In genomic region chr5:23511456-23511855, GRCm38 (mm10) we compare ENCODE assay signal across 25 mouse cellular contexts.
"Had no signal": no experiment of that assay in that cellular context is flagged by ENCODE, and none has a peak within 500 bp of the region (broad histone marks: within the 10 kb centered on the region; RNA-seq: fewer than 3 reads in every experiment).

No protein-coding gene starts in this region.

- DNase-seq: cerebellum, adult 8-10 months; cerebellum, adult 9-10 months; cerebellum, adult 9-11 months; cerebellum, postnatal 10 days; cerebellum, postnatal 25 days; cerebellum, postnatal 36 days; embryo, embryonic 11 days; forebrain, postnatal 0 days; gastrocnemius, adult 2 months; gastrocnemius, postnatal 10 days; gastrocnemius, postnatal 14 days; gastrocnemius, postnatal 25 days; gastrocnemius, postnatal 36 days; heart, adult 2 months had no signal

- H3K27me3 ChIP-seq: embryonic facial prominence, embryonic 12.5 days; embryonic facial prominence, embryonic 13.5 days; embryonic facial prominence, embryonic 15.5 days; forebrain, embryonic 12.5 days; forebrain, embryonic 13.5 days; forebrain, embryonic 15.5 days had no signal

- H3K4me2 ChIP-seq: embryonic facial prominence, embryonic 12.5 days; embryonic facial prominence, embryonic 13.5 days; embryonic facial prominence, embryonic 15.5 days; forebrain, embryonic 12.5 days; forebrain, embryonic 13.5 days; forebrain, embryonic 15.5 days had no signal

- H3K9ac ChIP-seq: embryonic facial prominence, embryonic 12.5 days; embryonic facial prominence, embryonic 13.5 days; embryonic facial prominence, embryonic 15.5 days; forebrain, embryonic 12.5 days; forebrain, embryonic 13.5 days; forebrain, embryonic 15.5 days; forebrain, postnatal 0 days had no signal

- H3K9me3 ChIP-seq: embryonic facial prominence, embryonic 10.5 days; embryonic facial prominence, embryonic 12.5 days; embryonic facial prominence, embryonic 13.5 days; embryonic facial prominence, embryonic 15.5 days; forebrain, embryonic 10.5 days; forebrain, embryonic 12.5 days; forebrain, embryonic 13.5 days; forebrain, embryonic 15.5 days had no signal

- H3K4me3 ChIP-seq: embryonic facial prominence, embryonic 10.5 days; embryonic facial prominence, embryonic 12.5 days; embryonic facial prominence, embryonic 13.5 days; embryonic facial prominence, embryonic 15.5 days; erythroblast, embryonic 14.5 days; forebrain, embryonic 10.5 days; forebrain, embryonic 12.5 days; forebrain, embryonic 13.5 days; forebrain, embryonic 15.5 days; gastrocnemius, adult 2 months; heart, adult 2 months had no signal

- H3K4me1 ChIP-seq: embryonic facial prominence, embryonic 12.5 days; embryonic facial prominence, embryonic 13.5 days; embryonic facial prominence, embryonic 15.5 days; forebrain, embryonic 13.5 days; forebrain, embryonic 15.5 days had no signal

- H3K27ac ChIP-seq: embryonic facial prominence, embryonic 10.5 days; embryonic facial prominence, embryonic 12.5 days; embryonic facial prominence, embryonic 13.5 days; embryonic facial prominence, embryonic 15.5 days; forebrain, embryonic 10.5 days; forebrain, embryonic 12.5 days; forebrain, embryonic 13.5 days; forebrain, embryonic 15.5 days; gastrocnemius, adult 2 months; heart, adult 2 months had no signal

- ATAC-seq: forebrain, embryonic 13.5 days; forebrain, embryonic 14.5 days; forebrain, embryonic 15.5 days; forebrain, embryonic 16.5 days; forebrain, postnatal 0 days had no signal
